Mouse (Mus musculus) layer of hippocampus, adult 18-20 months (tissue): ENCODE measurements around the gene Ccdc8. TPM values are rescaled to one million over a fixed set of nuclear protein-coding genes. Genes with fewer than 3 reads are reported as not detected.

Experiments
- DNase-seq, 2 experiments: peaks; one replicate each; pipeline ENCODE4 v3.0.0; 2022; ENCODE audit warnings: low spot score in 2 of 2
- total RNA-seq, 2 experiments: library from RNA; stranded (reverse); gene quantifications; 2 replicates each; pipeline ENCODE4 v1.2.3; 2021

Ccdc8 gene
- total RNA-seq, 2 experiments from 2014 or later = 1.8 to 2.1 TPM

GRCm38 (mm10) chr7:16974018-16974417, 18.5 kb upstream of the Ccdc8 start:
- no peak for DNase-seq

DNA sequence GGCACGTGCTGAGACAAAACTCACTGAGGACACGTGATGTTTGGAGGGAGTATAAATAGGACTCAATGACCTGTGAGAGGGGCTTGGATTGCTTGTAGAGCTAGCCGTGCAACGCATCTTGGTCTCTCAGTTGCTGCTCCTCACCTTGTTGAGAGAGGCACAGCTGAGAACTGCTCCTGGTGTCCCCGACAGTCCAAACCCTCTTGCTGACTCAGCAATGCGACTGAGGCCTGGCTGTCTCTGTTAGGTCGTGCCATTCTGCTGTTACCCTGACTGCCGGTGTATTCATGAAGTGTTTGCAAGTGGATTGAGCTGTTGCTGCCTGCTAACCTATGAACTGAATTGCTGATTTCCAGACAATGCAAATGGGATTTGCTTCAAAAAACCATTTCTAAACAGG, 16.2 kb upstream of the Ccdc8 start:
- no peak for DNase-seq

- no peak for DNase-seq
Measured at GRCm38 (mm10) chr7:16978173-16978572, 14.3 kb upstream of the Ccdc8 start.

DNA sequence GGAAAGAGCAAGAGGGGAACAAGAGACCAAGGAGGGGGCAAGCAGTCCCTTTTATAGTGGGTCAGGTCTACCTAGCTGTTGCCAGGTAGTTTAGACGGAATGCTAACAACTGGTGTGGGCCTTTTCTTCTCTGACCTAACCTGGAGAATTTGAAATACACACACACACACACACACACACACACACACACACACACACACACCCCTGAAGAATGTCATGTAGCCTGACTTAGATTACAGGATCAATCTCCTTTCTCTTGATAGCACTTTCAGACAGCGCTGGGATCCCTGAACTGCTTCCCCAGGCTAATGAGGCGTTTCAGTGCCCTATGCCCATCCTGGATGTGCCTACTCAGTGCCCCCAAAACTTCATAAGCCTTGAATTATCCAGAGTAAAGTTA, 13.9 kb upstream of the Ccdc8 start:
- no peak for DNase-seq

DNA sequence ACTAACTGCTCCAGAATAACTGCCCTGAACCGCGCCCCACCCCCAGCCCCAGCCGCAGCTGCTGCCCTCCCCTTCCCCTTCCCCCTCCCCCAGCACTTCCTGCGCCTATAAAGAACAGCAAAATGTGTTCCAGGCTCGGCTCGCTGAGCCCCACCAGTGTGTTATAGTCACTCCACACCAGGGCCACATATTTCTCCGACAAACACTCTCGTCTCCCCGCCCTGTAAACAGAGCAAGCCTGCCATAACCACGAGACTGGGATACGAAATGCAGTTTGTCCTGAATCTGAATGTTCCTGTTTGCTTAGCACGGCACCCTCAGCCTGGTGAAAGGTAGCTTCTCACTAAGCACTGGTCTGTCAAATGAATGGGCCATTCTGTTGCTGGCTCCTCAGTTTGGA, 12.2 kb upstream of the Ccdc8 start:
- peak in 1 of 2 experiments; percentile 65 for DNase-seq

- DNase-seq = peak; percentile 84 to 94
Measured at GRCm38 (mm10) chr7:16982859-16983568, 9.5 kb upstream of the Ccdc8 start, which contains the start of gene Gm42372. TSS of gene Gm42372 (plus strand) at chr7:16983086.

GRCm38 (mm10) chr7:16987541-16988149, 4.9 kb upstream of the Ccdc8 start:
- no peak for DNase-seq

DNA sequence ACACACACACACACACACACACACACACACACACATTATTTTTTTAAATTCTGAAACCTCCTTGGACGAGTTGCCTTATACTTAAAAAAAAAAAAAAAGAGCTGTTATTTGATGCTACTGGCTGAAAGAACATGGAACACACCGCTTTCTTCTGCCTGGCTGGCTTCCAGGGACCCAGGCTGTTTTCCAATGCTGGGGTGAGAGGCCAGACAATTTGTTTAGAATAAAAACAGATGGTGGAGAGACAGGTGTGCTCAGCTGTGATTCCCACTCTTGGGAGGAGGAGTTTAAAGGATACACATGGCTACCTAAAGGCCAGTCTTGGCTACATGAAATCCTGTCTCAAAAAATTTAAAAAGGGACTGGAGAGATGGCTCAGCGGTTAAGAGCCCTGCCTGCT, 4.1 kb upstream of the Ccdc8 start:
- no peak for DNase-seq

GRCm38 (mm10) chr7:16990006-16990744, 2.3 kb upstream of the Ccdc8 start:
- no peak for DNase-seq

DNA sequence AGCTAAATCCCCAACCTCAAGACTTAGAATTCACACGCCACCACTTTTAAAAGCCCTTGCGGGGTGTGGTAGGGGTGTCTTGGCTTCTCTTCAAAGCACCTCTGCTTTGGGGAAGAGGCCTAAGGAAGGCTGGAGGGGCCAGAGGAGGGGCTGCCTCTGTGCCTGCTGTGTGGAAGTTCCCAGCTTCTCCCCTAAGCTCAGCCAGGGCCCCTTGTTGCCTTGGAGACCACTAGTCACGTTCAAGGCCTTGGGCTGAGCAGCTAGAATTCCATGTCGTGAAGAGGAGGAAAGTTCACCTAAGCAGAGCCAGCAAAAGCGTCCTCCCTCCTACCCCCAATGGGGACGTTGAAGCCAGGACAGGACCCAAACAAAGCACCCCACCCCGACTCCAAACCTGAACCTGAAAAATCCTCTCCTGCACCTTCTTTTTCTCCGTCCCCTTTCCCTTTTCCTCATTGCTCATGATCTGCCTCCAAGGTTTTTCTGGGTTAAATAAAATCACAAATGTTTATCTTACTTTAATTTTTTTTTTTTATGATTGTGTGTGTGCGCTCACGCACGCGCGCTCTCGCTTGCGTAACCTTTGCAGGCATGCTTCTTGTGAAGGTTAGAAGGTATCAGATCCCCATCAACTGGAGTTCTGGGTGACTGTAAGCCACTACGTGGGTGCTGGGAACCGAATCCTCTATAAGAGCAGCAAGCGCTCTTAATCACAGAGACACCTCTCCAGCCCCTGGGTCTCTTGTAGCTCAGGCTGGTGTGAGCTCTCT, 642 bp upstream of the Ccdc8 start:
- no peak for DNase-seq

GRCm38 (mm10) chr7:16993651-16994399, 1.3 kb downstream of the Ccdc8 start:
- no peak for DNase-seq

DNA sequence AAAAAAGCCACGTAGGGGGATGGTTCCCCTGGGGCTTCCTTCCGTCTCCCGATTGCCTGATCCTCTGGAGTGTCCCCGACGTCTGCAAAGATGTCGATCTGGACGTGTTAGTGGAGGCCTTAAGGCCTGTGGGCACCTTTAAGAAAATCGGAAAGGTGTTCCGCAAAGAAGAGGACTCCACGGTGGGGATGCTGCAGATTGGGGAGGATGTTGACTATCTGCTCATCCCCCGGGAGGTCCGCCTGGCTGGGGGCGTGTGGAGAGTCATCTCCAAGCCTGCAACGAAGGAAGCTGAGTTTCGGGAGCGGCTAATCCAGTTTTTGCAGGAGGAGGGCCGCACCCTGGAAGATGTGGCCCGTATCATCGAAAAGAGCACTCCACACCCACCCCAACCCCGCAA, 1.9 kb downstream of the Ccdc8 start:
- DNase-seq = no peak

DNA sequence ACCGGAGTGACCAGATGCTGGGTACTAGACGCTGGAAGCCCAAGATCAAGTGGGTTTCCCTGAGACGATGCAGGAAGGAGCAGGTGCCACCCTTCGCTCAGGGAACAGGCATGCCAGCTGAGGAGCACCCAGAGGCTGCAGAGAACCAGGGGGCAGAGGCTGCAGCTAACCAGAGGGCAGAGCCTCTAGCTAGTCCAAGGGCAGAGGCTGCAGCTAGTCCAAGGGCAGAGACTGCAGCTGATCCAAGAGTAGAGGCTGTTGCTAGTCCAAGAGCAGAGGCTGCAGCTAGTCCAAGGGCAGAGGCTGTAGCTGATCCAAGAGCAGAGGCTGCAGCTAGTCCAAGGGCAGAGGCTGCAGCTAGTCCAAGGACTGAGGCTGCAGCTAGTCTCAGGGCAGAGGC, 2.8 kb downstream of the Ccdc8 start:
- no peak for DNase-seq

- no peak for DNase-seq
Measured at GRCm38 (mm10) chr7:16999233-16999632, 6.7 kb downstream of the Ccdc8 start.

DNA sequence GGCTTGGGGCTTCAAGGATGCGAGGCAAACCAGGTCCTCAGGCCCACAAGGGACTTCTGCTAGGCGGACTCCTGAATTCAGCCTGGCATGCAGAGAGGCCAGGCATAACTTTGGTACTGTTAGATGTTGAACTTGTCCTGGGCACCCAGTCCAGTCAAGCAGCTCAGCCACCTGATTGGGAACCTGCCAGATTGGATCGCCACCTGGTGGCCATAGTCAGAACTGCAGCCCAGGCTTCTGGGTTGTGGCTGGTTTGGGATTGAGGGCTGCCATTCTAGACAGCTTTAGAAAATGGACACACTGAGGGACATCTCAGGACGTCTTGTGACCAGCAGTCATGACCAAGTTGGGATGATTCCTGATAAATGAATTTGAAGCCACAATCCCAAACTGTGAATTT, 7.1 kb downstream of the Ccdc8 start:
- peak; percentile 77 to 93 for DNase-seq

GRCm38 (mm10) chr7:17002375-17003195, 10.1 kb downstream of the Ccdc8 start:
- DNase-seq = peak; percentile 68 to 92

GRCm38 (mm10) chr7:17003230-17003960, 10.9 kb downstream of the Ccdc8 start:
- DNase-seq = no peak

DNA sequence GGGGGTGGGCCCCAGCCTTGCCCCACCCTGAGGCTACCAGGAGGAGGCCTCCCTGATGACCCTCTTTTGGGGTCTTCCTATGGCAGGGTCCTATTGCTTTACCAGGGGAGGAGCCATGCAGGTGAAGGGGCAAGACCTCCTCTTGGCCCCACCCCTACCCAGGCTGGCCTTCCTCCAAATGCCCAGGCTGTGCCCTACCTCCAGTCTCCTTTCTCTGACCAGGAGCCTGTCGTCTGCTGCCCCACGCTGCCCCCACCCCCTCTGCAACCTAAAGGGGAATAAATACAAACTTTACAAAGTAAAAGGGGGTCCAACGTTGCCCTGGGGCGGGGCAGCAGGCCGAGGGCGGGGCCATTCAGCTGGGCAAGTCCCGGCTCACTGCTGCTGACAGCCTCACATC, 12.2 kb downstream of the Ccdc8 start:
- DNase-seq = no peak

DNA sequence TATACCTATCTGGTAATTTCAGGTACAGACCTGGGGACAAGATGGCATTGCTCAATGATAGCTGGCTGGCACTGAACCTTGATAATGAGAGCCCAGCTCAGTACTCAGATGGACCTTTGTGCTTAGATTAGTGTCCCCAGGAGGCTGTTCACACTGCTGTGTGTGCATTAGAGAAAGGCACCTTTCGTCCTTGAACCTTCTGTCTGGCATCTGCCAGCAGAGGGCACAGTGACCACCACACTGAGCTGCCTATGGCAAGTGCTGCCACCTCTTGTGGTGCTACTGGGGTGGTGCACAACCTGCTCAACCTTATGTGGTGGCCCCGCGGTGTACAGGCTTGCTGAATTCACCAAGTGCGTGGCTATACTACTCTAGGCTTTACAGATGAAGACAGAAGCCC, 14.8 kb downstream of the Ccdc8 start:
- no peak for DNase-seq
